Mouse (Mus musculus) ovary, postnatal 14 days (tissue): Measurements from ENCODE around the gene Gtf2e1.
A peak's percentile ranks its signal among the peaks of the same experiment; 100 is the strongest.

Experiments
- DNase-seq: peaks from one replicate; pipeline ENCODE4 v3.0.0; 2022; ENCODE audit warnings: low spot score

Gtf2e1 gene

GRCm38 (mm10) chr16:37539611-37540580 is at the start of gene Gtf2e1, which contains the start of gene Rabl3:
TSS of gene Gtf2e1 (minus strand) at chr16:37539789.
TSS of gene Rabl3 (plus strand) at chr16:37539885.
- DNase-seq = peak; percentile 94

- no peak for DNase-seq
Measured at GRCm38 (mm10) chr16:37585129-37585563, 45.6 kb upstream of the Gtf2e1 start.

DNA sequence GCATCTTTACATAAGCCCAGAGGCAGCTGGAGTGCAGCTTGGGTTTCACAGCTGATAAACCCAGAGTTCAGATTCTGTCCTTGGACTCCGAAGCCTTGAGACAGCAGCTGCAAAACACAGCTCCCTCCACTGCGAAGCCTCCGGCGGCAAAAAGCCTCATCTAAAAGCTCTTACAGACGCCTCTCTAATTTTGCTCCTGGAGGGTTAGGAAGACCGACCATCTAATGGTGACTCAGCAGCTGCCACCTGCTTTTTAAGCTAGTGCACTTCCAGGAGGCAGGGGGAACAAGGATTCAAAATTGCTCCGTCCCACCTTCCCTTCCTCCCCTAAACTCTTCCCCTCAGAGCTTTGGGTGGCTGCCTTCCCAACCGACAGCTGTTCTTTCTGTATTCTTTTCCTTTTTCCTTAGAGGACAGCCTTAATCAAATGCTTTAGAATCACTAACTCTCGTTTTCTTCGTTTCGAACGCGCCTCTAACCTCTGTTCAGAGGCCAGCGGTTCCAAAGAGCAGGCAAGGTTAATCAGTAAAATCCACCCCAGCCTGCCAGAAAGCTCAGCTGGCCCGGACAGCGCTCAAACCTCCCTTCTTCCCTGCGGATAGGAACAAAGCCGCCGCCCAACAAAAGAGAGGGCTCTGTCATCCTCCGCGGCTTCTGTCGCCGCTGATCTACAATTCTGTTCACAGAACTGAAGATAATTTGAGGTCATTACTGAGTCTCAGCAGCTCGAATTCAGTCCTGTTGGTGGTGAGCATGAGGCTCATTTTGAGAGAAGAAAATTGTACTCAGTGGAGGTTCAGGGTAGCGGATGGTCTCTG is 44.8 kb upstream of the Gtf2e1 start:
- peak; percentile 16 for DNase-seq

- DNase-seq = no peak
Measured at GRCm38 (mm10) chr16:37583801-37584200, 44.2 kb upstream of the Gtf2e1 start.

- DNase-seq = no peak
Measured at GRCm38 (mm10) chr16:37583306-37583705, 43.7 kb upstream of the Gtf2e1 start.

GRCm38 (mm10) chr16:37581901-37582300 is 42.3 kb upstream of the Gtf2e1 start:
- DNase-seq = no peak

GRCm38 (mm10) chr16:37580651-37581050 is 41.1 kb upstream of the Gtf2e1 start:
- DNase-seq = no peak

DNA sequence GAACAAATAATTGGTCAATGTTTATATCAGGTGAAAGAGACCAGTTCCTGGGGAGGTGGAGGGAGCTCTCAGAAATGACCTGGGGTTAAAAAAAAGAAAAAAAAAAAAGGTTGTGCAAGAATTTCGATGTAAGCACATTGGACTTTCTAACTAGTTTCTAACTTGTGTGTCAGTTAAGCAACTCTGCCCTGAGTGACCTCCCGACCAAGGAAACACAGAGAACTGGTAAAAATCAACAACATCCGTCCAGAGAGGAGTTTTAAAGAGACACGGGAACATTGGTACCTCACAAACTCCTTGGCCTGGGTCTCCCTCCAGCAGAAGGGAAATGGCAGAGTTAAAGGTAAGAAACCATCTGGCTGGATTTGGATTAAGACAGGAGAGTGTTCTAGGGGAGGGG is 40.4 kb upstream of the Gtf2e1 start, which contains the start of gene Hgd:
TSS of gene Hgd (plus strand) at position 160 of the 400 bp plus-strand sequence.
- no peak for DNase-seq

DNA sequence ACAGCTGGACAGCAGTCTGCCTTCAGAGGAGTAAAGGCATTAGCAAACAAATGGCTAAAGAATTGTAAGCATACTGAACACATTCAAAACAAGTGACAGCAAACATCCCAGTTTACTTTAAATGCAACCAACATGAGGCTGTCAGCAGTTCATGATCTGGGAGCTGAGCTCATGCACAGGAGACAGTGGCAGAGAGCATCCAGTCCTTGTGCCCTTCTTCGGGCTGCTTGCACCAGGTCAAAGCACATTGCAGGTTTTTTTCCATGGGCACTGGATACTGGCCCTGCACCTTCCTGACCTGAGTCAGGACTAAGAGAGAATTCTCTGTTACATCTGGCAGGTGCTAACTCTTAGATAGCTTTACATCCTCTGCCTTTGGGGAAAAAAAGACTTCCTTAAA is 40.0 kb upstream of the Gtf2e1 start:
- DNase-seq = no peak

GRCm38 (mm10) chr16:37575325-37575724 is 35.7 kb upstream of the Gtf2e1 start:
- DNase-seq = no peak

DNA sequence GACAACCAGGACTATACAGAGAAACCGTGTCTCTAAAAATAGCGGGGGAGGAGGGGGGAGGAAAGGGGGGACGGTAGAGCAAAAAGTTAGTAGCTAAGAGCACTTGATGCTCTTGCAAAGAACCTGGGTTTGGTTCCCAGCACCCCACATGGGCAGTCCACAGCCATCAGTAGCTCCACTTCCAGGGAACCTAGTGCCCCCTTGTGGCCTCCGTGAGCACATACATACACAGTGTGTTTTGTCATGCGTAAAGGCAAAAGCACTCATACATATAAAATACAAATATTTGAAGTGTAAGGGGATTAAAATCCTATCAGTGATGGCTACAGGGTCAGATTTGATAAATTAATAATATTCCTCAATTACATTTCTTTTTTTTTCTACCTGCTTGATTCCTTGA is 33.5 kb upstream of the Gtf2e1 start:
- no peak for DNase-seq

DNA sequence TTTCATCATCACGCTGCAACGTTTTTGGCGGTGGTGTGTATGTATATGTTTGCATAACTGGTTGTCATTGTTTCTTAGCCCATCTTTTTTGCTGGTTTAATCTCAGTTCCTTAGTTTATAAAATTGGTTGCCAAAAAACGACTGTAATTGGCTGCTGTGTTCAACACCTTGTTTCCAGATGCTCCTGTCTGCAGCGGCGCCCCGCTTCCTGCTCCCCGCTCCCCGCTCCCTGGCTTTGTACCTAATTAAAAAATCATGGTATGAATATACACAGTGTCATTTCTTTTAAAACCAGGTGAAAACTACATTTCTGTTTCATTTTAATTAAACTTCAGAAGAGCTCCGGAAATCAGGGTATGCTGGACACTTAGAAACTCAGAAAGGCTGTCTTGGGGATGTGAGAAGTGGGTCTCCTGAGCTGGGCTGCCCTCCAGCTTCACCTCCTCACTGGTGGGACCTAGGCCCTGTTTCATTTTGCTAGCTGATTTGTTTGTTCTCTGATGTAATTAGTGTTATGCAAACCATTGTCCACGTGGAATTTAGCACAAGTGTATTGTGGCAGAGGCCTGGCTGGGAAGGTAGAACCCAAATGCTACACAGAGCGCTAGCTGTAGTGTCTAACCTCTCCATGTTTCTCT is 32.6 kb upstream of the Gtf2e1 start:
- DNase-seq = no peak

- DNase-seq = no peak
Measured at GRCm38 (mm10) chr16:37571554-37571953, 32.0 kb upstream of the Gtf2e1 start.

GRCm38 (mm10) chr16:37567113-37568050 is 27.8 kb upstream of the Gtf2e1 start:
- DNase-seq = no peak

DNA sequence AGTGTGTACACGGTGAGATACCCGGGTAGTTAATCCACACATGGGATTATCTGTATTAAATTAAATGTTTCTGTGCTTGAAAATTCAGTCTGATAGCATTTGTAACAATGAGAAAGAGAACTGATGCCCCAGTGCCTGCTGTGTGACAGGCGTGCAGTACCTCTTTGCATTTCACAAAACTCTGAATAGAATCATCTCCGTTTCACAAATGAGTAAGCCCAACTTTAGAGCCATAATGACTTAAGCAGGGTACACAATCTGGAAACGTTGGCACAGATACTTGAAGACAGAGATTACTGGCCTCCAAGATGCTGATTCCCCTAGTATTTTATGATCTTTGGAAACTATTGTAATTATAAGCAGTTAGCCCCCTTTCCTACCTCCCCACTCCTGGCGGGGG is 26.5 kb upstream of the Gtf2e1 start:
- DNase-seq = no peak

DNA sequence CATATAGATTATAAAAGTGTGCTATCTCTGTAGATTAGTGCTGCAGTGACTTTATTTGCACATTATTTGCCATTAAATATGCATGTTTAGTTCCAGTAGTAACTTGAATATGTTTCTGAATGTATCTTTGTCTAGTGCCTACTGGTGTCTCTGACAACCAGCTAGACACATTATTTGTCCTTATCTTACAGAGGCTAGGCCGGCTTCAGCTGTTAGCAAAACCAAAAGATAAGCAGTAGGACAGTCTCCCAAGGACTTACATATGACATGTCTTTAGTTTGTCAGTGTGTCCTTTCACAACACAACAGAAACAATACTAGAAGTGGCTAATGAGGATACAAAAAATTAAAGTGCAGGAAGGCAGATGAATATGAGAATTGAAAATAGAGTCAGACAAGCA is 25.5 kb upstream of the Gtf2e1 start:
- no peak for DNase-seq

GRCm38 (mm10) chr16:37562961-37563360 is 23.4 kb upstream of the Gtf2e1 start:
- DNase-seq = no peak

DNA sequence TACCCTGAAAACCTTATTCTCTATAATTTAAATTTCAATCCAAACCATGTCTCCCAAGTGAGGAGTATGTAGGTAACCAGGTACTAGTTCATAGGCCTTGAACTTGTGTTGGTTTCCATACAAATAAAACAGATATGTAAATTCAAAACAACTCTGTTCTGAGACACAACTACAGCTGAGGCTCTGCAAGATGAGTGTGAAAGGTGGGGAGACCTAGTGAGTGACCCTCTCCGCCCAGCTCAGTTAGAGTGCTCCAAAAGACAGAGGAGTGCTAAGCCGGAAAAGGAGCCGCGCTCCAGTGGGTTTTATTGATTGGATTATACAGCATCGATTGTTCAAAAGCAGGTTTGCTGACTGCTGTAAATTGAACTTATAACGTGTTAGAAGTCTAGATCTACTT is 22.8 kb upstream of the Gtf2e1 start:
- no peak for DNase-seq

DNA sequence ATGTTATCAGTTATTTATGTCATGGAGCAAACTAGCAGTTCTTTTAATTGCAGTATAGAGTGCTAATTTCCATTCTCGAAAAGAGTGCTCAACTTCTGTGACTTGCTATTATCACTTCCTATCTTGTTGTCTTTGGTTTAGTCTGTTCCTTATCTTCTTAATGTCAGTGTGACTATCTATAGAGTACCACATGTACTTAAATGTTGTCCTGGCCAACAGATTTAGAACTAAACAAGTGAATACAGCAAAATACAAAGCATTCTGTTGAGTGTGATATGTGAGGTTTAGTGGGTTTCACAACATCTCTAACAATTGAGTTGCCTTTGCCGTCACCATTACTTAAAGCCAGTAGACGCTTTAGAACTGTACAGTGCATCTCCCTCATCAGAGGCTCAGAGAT is 13.2 kb upstream of the Gtf2e1 start:
- no peak for DNase-seq

GRCm38 (mm10) chr16:37550981-37551380 is 11.4 kb upstream of the Gtf2e1 start:
- DNase-seq = no peak

GRCm38 (mm10) chr16:37550266-37550665 is 10.7 kb upstream of the Gtf2e1 start:
- no peak for DNase-seq
